ENCODE assay signal across 16 mouse cellular contexts in genomic region chr6:47200671-47201070, GRCm38 (mm10).
"Had no signal": no experiment of that assay in that cellular context is flagged by ENCODE, and none has a peak within 500 bp of the region (broad histone marks: within the 10 kb centered on the region; RNA-seq: fewer than 3 reads in every experiment).

No protein-coding gene starts in this region.

- H3K4me3 ChIP-seq: neural tube, embryonic 12.5 days; neural tube, embryonic 13.5 days; neural tube, embryonic 15.5 days; stomach, embryonic 15.5 days had no signal

- H3K9ac ChIP-seq: neural tube, embryonic 12.5 days; neural tube, embryonic 13.5 days; neural tube, embryonic 15.5 days; stomach, embryonic 15.5 days had no signal

- H3K4me1 ChIP-seq: neural tube, embryonic 12.5 days; neural tube, embryonic 13.5 days; neural tube, embryonic 15.5 days; stomach, embryonic 15.5 days had no signal

- H3K27me3 ChIP-seq: neural tube, embryonic 12.5 days; neural tube, embryonic 13.5 days; neural tube, embryonic 15.5 days; stomach, embryonic 15.5 days had no signal

- DNase-seq: right cerebral cortex, adult 18-20 months; right cerebral cortex, postnatal 14 days; right cerebral cortex, postnatal 25 days; right cerebral cortex, postnatal 4 days; spleen, adult 18-20 months; thymus, adult 18-20 months; thymus, adult 2 months; thymus, postnatal 14 days; thymus, postnatal 25 days; thymus, postnatal 36 days; thymus, postnatal 4 days had no signal

- H3K27ac ChIP-seq: neural tube, embryonic 12.5 days; neural tube, embryonic 13.5 days; neural tube, embryonic 15.5 days; stomach, embryonic 15.5 days; stomach, postnatal 0 days had no signal

- H3K36me3 ChIP-seq: neural tube, embryonic 12.5 days; neural tube, embryonic 13.5 days; neural tube, embryonic 15.5 days; stomach, embryonic 15.5 days had no signal
